Mouse (Mus musculus) lung, embryonic 14.5 days (tissue): ENCODE measurements at regions not wholly inside any gene's neighbourhood (a gene's known extent, or its start where the extent isn't known, plus 50 kb on each side); places are given as distances from the start of the nearest gene placed in this dataset.

Source experiments
- ATAC-seq: fragments of 200-750 bp; cut with Nextera tagmentation; 2 replicates; pipeline ENCODE4 v1.8.0; 2017; ENCODE audit warnings: mild to moderate bottlenecking, moderate TSS enrichment, moderate library complexity; ENCODE audit not compliant: insufficient read depth
- DNase-seq: peaks from one replicate; pipeline ENCODE4 v3.0.0-alpha.2; 2015
- H3K27ac ChIP-seq: fragments of 300-500 bp; sonication (generic); 2 replicates; pipeline ENCODE4 v1.5.1; 2014; ENCODE audit warnings: low read depth, mild to moderate bottlenecking, moderate library complexity
- H3K27me3 ChIP-seq: fragments of 300-500 bp; sonication (generic); 2 replicates; pipeline ENCODE4 v1.6.1; 2014; ENCODE audit warnings: low read length, control low read depth; ENCODE audit not compliant: insufficient read depth
- H3K36me3 ChIP-seq: fragments of 300-500 bp; sonication (generic); 2 replicates; pipeline ENCODE4 v1.6.1; 2014; ENCODE audit warnings: control low read depth; ENCODE audit not compliant: insufficient read depth
- H3K4me1 ChIP-seq: fragments of 300-500 bp; sonication (generic); 2 replicates; pipeline ENCODE4 v1.6.1; 2014; ENCODE audit warnings: antibody characterized with exemption, control low read depth; ENCODE audit not compliant: insufficient read depth
- H3K4me2 ChIP-seq: fragments of 300-500 bp; sonication (generic); 2 replicates; pipeline ENCODE4 v1.6.1; 2014; ENCODE audit warnings: mild to moderate bottlenecking
- H3K4me3 ChIP-seq: fragments of 300-500 bp; sonication (generic); 2 replicates; pipeline ENCODE4 v1.5.1; 2014; ENCODE audit warnings: low read depth, low read length
- H3K9ac ChIP-seq: fragments of 300-500 bp; sonication (generic); 2 replicates; pipeline ENCODE4 v1.6.1; 2014
- H3K9me3 ChIP-seq: fragments of 300-500 bp; sonication (generic); 2 replicates; pipeline ENCODE4 v1.6.1; 2016; ENCODE audit warnings: low read depth, low read length, control low read depth
- CTCF ChIP-seq: IDR thresholded peaks from 2 replicates; pipeline ENCODE4 v1.5.1; 2016; ENCODE audit warnings: antibody characterized with exemption, low read depth
- WGBS: fragments of 180-500 bp; shearing (Covaris S2); extraction: QIAGEN DNeasy Blood & Tissue Kit; methylation state at CpG from one replicate; pipeline ENCODE4 v1.1.7; 2014; 5-methylcytosine and 5-hydroxymethylcytosine counted together

- Histone ChIP-seq H3K27me3 (no peaks in the 10 kb centered on the region), H3K9ac (no peak overlapping the region), H3K9me3 (no peaks in the 10 kb centered on the region), H3K4me2 (no peak overlapping the region), H3K36me3 (no peaks in the 10 kb centered on the region), H3K27ac (no peak overlapping the region), H3K4me1 (no peaks in the 10 kb centered on the region), H3K4me3 (no peak overlapping the region)
- DNase-seq (no peak), ATAC-seq (no peak)
- TF ChIP-seq CTCF = no peak
- WGBS = 89% methylated on average over 3 of the region's 3 CpGs
Observed at GRCm38 (mm10) chr15:69554171-69554570, 3053.5 kb upstream of the Lrrc6 start.

- H3K27me3 ChIP-seq = no peaks in the 10 kb centered on the region
- no peak overlapping the region for H3K4me2 ChIP-seq
- H3K9ac ChIP-seq = no peak overlapping the region
- H3K36me3 ChIP-seq = no peaks in the 10 kb centered on the region
- no peak for TF ChIP-seq CTCF
- no peak overlapping the region for H3K4me3 ChIP-seq
- no peaks in the 10 kb centered on the region for H3K9me3 ChIP-seq
- ATAC-seq = no peak
- no peak for DNase-seq
- no peak overlapping the region for H3K27ac ChIP-seq
- no peaks in the 10 kb centered on the region for H3K4me1 ChIP-seq
- 78% methylated on average over 5 of the region's 5 CpGs for WGBS
Observed at GRCm38 (mm10) chr15:69552062-69552628, 3051.4 kb upstream of the Lrrc6 start.

DNA sequence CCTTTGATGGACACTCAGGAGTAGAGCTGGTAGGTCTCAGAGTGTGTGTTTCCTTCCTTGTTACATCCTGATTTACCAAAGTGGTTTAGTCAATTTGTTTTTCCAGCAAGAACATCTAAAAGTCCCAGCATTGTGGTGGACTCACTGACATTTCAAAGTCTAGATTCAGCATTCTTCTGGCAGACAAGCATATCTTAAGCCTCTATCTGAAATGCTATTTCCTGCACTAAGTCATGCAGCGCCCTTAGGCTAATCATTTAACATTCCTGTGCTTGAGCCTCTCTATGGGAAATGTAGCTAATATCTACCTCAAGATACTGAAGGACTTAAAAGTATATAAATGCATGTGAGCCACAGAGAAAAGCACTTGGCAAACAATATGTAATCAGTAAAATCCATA, 3050.3 kb upstream of the Lrrc6 start:
- no peak overlapping the region for H3K9ac ChIP-seq
- ATAC-seq (no peak), DNase-seq (no peak)
- H3K27ac ChIP-seq = no peak overlapping the region
- no peaks in the 10 kb centered on the region for H3K4me1 ChIP-seq
- H3K4me2 ChIP-seq = no peak overlapping the region
- TF ChIP-seq CTCF = no peak
- H3K27me3 ChIP-seq = no peaks in the 10 kb centered on the region
- H3K4me3 ChIP-seq = no peak overlapping the region
- no peaks in the 10 kb centered on the region for H3K9me3 ChIP-seq
- 53% methylated on average over 1 of the region's 1 CpGs for WGBS
- no peaks in the 10 kb centered on the region for H3K36me3 ChIP-seq

GRCm38 (mm10) chr15:69526441-69527094, 3025.9 kb upstream of the Lrrc6 start:
- 41% methylated on average over 6 of the region's 6 CpGs for WGBS
- H3K4me3 ChIP-seq = no peak overlapping the region
- H3K27ac ChIP-seq = no peak overlapping the region
- H3K4me2 ChIP-seq = no peak overlapping the region
- no peaks in the 10 kb centered on the region for H3K27me3 ChIP-seq
- no peak overlapping the region for H3K9ac ChIP-seq
- TF ChIP-seq CTCF = no peak
- H3K9me3 ChIP-seq = no peaks in the 10 kb centered on the region
- H3K4me1 ChIP-seq = no peaks in the 10 kb centered on the region
- DNase-seq = no peak
- no peaks in the 10 kb centered on the region for H3K36me3 ChIP-seq
- no peak for ATAC-seq

DNA sequence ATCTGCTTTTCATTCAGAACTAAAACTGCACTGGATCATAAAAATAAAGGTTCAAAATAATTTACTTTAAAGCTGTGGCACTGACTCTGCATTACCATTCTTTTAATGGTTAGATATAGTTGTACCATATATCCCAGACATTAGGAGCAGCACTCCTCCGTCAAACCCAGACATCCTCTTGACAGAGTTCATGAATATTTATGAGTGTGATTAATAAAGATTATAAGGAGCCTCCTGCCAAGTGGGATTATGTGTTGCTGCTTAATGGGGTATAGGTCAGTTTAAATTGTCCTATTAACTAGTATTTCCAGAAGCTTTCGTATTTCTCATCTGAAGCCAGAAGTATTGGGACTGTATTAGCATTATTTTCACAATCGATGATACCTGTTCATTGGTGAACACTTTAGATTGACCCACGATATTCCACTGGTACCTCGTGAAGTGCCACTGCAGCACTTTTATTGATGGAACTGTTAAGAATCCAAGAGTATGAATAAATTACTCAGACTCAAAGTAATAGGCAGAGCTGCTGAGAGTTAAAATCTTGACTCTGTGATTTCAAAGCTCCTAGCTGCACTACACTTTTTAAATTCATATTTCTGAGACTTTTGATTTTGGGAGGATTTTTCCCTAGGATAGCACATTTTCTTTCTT, 2983.8 kb upstream of the Lrrc6 start:
- ATAC-seq = no peak
- H3K27me3 ChIP-seq = no peaks in the 10 kb centered on the region
- no peak for DNase-seq
- no peak overlapping the region for H3K9ac ChIP-seq
- 78% methylated on average over 5 of the region's 5 CpGs for WGBS
- no peaks in the 10 kb centered on the region for H3K36me3 ChIP-seq
- no peaks in the 10 kb centered on the region for H3K9me3 ChIP-seq
- TF ChIP-seq CTCF = no peak
- no peak overlapping the region for H3K4me2 ChIP-seq
- no peak overlapping the region for H3K27ac ChIP-seq
- H3K4me1 ChIP-seq = no peaks in the 10 kb centered on the region
- H3K4me3 ChIP-seq = no peak overlapping the region

DNA sequence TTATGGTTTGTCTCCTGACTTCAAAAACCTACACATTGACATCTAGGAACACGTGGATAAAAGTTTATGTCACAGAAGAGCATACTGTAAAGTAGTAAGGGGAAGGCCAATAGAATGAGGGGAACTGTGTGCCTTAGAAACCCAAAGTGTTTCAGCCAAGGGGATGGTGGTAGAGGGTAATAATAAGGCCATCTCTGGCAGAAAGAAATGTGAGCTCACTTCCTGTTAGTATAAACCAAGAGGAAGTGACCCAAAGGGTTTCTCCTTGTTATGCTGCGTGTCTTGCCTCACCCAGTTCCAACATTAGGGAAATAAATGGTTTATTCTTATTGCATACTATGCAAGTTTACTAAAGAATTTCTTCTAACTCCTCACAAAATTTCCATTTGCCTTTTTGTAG, 2982.4 kb upstream of the Lrrc6 start:
- H3K36me3 ChIP-seq = no peaks in the 10 kb centered on the region
- no peak overlapping the region for H3K9ac ChIP-seq
- no peak overlapping the region for H3K4me3 ChIP-seq
- no peak overlapping the region for H3K27ac ChIP-seq
- no peaks in the 10 kb centered on the region for H3K9me3 ChIP-seq
- WGBS = 63% methylated on average over 2 of the region's 2 CpGs
- DNase-seq (no peak), ATAC-seq (no peak)
- H3K4me2 ChIP-seq = no peak overlapping the region
- no peak for TF ChIP-seq CTCF
- H3K27me3 ChIP-seq = no peaks in the 10 kb centered on the region
- no peaks in the 10 kb centered on the region for H3K4me1 ChIP-seq

GRCm38 (mm10) chr15:69481087-69481486, 2980.4 kb upstream of the Lrrc6 start:
- Histone ChIP-seq H3K27me3 (no peaks in the 10 kb centered on the region), H3K4me1 (no peaks in the 10 kb centered on the region), H3K9ac (no peak overlapping the region), H3K4me3 (no peak overlapping the region), H3K27ac (no peak overlapping the region), H3K36me3 (no peaks in the 10 kb centered on the region), H3K9me3 (no peaks in the 10 kb centered on the region), H3K4me2 (no peak overlapping the region)
- ATAC-seq (no peak), DNase-seq (no peak)
- TF ChIP-seq CTCF = no peak
- 65% methylated on average over 3 of the region's 3 CpGs for WGBS
